Mouse (Mus musculus): ENCODE results near the gene Klhl35. TPM values are rescaled to one million over a fixed set of nuclear protein-coding genes. Genes with fewer than 3 reads are reported as not detected.

Klhl35 gene
- polyA plus RNA-seq, 1 experiment, result not detected

DNA sequence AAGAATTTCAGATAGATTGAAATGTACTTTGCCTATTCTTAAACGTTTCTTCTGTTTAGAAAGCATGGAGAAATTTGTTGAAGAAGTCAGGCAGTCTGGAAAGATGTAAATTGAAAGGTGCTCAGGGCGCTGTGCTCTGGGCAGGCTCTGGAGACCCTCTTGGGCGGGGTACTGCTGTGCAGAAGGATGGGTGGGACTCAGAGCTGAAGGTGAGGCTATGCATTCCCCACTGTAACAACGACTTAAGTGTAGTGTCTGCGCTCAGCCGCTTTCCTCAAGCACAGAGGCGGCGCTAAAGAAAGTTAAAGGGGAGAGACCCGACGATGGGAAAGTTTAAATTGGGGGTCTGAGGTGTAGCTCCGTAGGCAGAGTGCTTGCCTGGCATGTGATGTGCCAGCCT is 35.6 kb upstream of the Klhl35 start:
- WGBS, result 80% methylated on average over 11 of the region's 11 CpGs
- Histone ChIP-seq H3K4me1 (ENCODE audit: control insufficient read depth, insufficient read depth, low read length) (peaks cover 1% of the 10 kb centered on the region), H3K27ac (ENCODE audit: control insufficient read depth, insufficient read depth, low read depth, low read length, poor library complexity) (no peak overlapping the region), H3K4me3 (replicated peaks; ENCODE audit: control insufficient read depth, low read depth, low read length) (no peak overlapping the region)
- TF ChIP-seq CTCF (IDR thresholded peaks at IDR 0.05; ENCODE audit: control insufficient read depth, insufficient read depth, low read length) (no peak), POLR2A (IDR thresholded peaks at IDR 0.05; ENCODE audit: borderline replicate concordance, control insufficient read depth, low read depth, low read length) (no peak)

DNA sequence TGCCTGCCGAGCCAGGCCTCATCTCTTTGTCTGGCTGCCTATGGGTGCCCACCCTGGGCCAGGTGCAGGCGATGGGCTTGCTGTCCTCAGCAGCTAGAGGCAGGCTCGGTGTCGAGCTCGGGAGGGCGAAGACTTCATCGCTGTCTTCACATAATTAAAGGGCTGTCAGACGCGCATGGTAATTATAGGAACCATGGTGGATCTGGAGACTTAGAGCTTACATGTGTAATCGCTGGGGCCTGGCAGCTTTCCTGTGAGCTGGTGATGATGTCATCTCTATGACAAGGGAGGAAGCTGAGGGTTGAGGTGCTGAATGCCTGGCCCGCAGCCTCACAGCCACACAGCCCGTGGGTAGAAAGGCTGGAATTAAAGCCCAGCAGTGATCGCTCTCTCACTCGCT is 33.6 kb upstream of the Klhl35 start:
- H3K4me1 ChIP-seq (ENCODE audit: control insufficient read depth, insufficient read depth, low read length), result peaks cover 1% of the 10 kb centered on the region
- TF ChIP-seq CTCF (IDR thresholded peaks at IDR 0.05; ENCODE audit: control insufficient read depth, insufficient read depth, low read length) (no peak), POLR2A (IDR thresholded peaks at IDR 0.05; ENCODE audit: borderline replicate concordance, control insufficient read depth, low read depth, low read length) (no peak)
- WGBS, result 43% methylated on average over 14 of the region's 14 CpGs
- H3K4me3 ChIP-seq (replicated peaks; ENCODE audit: control insufficient read depth, low read depth, low read length), result no peak overlapping the region
- H3K27ac ChIP-seq (ENCODE audit: control insufficient read depth, insufficient read depth, low read depth, low read length, poor library complexity), result no peak overlapping the region

DNA sequence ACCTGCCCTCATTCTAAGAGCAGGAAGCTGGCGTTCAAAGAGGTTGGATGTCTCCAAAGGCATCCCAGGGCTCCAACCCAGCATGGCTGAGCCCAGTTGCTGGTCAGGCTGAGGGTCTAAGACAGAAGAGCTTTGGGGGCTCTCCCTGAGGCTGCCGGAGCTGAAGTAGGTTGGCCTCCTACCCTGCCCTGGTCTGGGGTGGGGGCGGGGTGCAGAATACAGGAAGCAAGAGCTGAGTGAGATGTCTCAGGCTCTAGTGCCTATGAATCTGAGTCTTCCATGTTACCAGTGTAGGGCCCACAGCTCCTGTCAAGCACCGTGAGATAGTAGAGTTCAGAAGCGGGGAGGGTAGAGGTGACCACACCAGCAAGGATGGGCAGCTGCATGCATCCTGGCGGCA is 32.9 kb upstream of the Klhl35 start:
- WGBS, result 61% methylated on average over 6 of the region's 6 CpGs
- H3K4me1 ChIP-seq (ENCODE audit: control insufficient read depth, insufficient read depth, low read length), result peaks cover 1% of the 10 kb centered on the region
- TF ChIP-seq POLR2A (IDR thresholded peaks at IDR 0.05; ENCODE audit: borderline replicate concordance, control insufficient read depth, low read depth, low read length) (no peak), CTCF (IDR thresholded peaks at IDR 0.05; ENCODE audit: control insufficient read depth, insufficient read depth, low read length) (no peak)

DNA sequence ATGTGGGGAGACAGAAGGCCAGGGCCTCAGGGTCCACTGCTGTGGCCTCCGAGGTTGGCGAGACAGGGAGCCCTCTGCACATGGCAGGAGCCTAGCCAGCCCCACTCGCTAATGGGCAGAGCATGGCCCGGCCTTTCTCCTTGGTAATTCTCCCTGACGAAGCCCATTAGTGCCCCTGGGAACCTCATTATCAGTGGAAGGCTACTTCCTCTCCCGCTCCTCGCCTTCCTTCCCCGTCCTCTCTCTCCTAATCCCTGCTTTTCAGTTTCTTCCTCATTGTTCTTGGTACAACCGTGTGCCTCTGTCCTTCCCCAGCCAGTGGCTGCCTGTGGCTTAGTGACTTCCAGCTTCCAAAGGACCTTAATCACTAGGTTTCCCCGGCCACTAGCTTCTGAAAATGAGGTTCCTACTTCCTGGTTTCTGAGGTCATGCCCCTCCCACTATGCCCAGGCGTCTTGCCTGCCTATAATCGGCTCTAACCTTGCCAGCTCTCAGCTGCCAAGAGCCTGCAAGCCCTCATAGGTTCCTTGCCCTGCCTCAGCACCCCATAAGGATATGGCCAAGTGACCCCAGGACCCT is 31.0 kb upstream of the Klhl35 start:
- no peak overlapping the region for H3K27ac ChIP-seq (ENCODE audit: control insufficient read depth, insufficient read depth, low read depth, low read length, poor library complexity)
- H3K4me1 ChIP-seq (ENCODE audit: control insufficient read depth, insufficient read depth, low read length), result peaks cover 1% of the 10 kb centered on the region
- peak overlapping the region; percentile 47 for H3K4me3 ChIP-seq (replicated peaks; ENCODE audit: control insufficient read depth, low read depth, low read length)
- TF ChIP-seq POLR2A (IDR thresholded peaks at IDR 0.05; ENCODE audit: borderline replicate concordance, control insufficient read depth, low read depth, low read length), result no peak
- no peak for TF ChIP-seq CTCF (IDR thresholded peaks at IDR 0.05; ENCODE audit: control insufficient read depth, insufficient read depth, low read length)
- 25% methylated on average over 12 of the region's 12 CpGs for WGBS

More for the DNA sequence above, 32.9 kb upstream of the Klhl35 start:
- H3K4me3 ChIP-seq (replicated peaks; ENCODE audit: control insufficient read depth, low read depth, low read length), result no peak overlapping the region
- no peak overlapping the region for H3K27ac ChIP-seq (ENCODE audit: control insufficient read depth, insufficient read depth, low read depth, low read length, poor library complexity)

DNA sequence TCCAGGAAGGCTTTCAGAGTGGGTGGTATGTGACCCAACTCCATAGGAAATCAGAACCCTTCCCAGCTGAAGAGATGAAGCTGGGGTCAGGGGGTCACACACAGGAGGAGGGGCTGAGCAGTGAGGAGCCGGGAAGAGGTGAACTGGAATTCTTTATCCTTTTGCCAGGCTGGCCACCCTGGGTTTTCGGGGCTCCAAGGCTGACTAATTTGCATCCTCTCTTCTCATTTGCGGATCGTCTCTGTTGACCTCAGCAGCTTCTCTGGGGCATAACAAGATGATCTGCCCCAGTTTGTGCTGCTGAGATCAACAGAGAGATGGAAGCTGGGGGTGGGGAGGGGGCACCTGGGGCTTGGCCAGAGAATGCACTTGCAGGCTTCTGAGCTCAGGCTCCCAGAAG is 29.3 kb upstream of the Klhl35 start:
- WGBS, result 78% methylated on average over 4 of the region's 4 CpGs
- TF ChIP-seq POLR2A (IDR thresholded peaks at IDR 0.05; ENCODE audit: borderline replicate concordance, control insufficient read depth, low read depth, low read length) (no peak), CTCF (IDR thresholded peaks at IDR 0.05; ENCODE audit: control insufficient read depth, insufficient read depth, low read length) (no peak)
- H3K4me3 ChIP-seq (replicated peaks; ENCODE audit: control insufficient read depth, low read depth, low read length), result no peak overlapping the region
- peaks cover 1% of the 10 kb centered on the region for H3K4me1 ChIP-seq (ENCODE audit: control insufficient read depth, insufficient read depth, low read length)
- no peak overlapping the region for H3K27ac ChIP-seq (ENCODE audit: control insufficient read depth, insufficient read depth, low read depth, low read length, poor library complexity)

DNA sequence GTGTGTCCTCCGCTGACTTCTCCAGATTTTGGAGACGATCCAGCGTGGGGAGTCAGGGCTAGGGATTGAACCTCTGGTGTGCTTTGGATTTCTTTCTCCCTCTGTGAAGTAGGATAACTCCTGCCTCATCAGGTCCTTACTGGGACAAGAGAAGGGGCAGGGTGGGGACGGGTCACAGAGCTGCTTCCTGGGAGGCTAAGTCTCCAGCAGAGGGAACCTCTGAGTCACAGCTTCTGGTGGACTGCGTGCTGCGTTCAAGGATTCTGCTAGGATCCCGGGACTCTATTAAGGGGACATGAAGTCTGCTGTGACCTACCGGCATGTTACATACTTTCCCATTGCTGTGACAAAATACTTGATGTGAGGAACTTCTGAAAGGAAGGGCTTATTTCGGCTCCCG is 26.9 kb upstream of the Klhl35 start:
- 76% methylated on average over 10 of the region's 10 CpGs for WGBS
- TF ChIP-seq CTCF (IDR thresholded peaks at IDR 0.05; ENCODE audit: control insufficient read depth, insufficient read depth, low read length), result no peak
- TF ChIP-seq POLR2A (IDR thresholded peaks at IDR 0.05; ENCODE audit: borderline replicate concordance, control insufficient read depth, low read depth, low read length), result no peak
- no peak overlapping the region for H3K4me3 ChIP-seq (replicated peaks; ENCODE audit: control insufficient read depth, low read depth, low read length)

DNA sequence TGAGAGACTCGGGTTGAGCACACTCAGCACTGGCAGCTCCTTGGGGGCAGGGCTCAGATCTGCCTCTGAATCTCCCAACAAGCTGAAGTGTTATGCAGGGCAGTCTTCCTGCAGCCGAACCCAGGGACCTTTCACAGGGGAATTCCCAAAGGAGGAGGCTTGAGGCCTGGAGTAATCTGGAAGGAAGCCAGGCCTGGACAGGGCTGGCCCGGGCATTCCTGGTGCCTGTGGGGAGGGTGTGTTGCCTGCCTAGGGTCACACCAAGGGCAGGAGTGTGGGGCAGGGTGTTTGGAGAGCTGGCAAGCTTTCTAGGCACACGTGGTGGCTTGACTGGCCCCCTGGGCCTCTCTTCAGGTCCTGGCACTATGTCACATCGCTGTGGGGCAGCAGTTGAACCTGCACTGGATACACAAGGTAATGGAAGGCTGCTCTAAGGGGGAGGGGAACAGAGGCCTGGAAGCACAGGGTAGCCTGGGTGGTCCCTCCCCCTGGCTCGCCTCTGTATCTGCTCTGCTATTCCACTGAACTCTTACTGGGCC is 24.2 kb upstream of the Klhl35 start:
- TF ChIP-seq CTCF (IDR thresholded peaks at IDR 0.05; ENCODE audit: control insufficient read depth, insufficient read depth, low read length), result no peak
- no peak for TF ChIP-seq POLR2A (IDR thresholded peaks at IDR 0.05; ENCODE audit: borderline replicate concordance, control insufficient read depth, low read depth, low read length)
- Histone ChIP-seq H3K4me1 (ENCODE audit: control insufficient read depth, insufficient read depth, low read length) (no peaks in the 10 kb centered on the region), H3K27ac (ENCODE audit: control insufficient read depth, insufficient read depth, low read depth, low read length, poor library complexity) (no peak overlapping the region), H3K4me3 (replicated peaks; ENCODE audit: control insufficient read depth, low read depth, low read length) (no peak overlapping the region)
- WGBS, result 70% methylated on average over 6 of the region's 6 CpGs

More for the DNA sequence above, 26.9 kb upstream of the Klhl35 start:
- peaks cover 1% of the 10 kb centered on the region for H3K4me1 ChIP-seq (ENCODE audit: control insufficient read depth, insufficient read depth, low read length)
- H3K27ac ChIP-seq (ENCODE audit: control insufficient read depth, insufficient read depth, low read depth, low read length, poor library complexity), result no peak overlapping the region

DNA sequence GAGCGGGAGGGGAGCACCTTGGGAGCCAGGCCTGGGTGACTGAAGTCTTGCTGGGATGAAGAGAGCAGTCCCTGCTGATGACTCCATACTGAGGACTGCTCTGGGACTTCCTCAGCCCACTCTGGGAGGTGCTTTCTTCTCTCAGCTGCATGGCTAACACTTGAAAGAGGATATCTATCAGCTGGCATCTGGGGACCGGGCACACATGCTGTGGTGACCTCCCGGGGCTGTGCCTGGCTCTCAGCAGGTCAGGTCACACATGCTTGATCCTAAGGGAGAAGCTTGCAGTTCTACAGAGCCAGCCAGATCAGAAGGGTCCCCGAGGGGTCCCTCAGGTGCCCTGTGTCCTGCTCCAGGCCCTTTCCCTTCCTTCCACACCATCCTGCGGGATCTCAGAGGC is 22.6 kb upstream of the Klhl35 start:
- Histone ChIP-seq H3K4me1 (ENCODE audit: control insufficient read depth, insufficient read depth, low read length) (no peaks in the 10 kb centered on the region), H3K27ac (ENCODE audit: control insufficient read depth, insufficient read depth, low read depth, low read length, poor library complexity) (no peak overlapping the region), H3K4me3 (replicated peaks; ENCODE audit: control insufficient read depth, low read depth, low read length) (no peak overlapping the region)
- TF ChIP-seq POLR2A (IDR thresholded peaks at IDR 0.05; ENCODE audit: borderline replicate concordance, control insufficient read depth, low read depth, low read length) (no peak), CTCF (IDR thresholded peaks at IDR 0.05; ENCODE audit: control insufficient read depth, insufficient read depth, low read length) (no peak)
- 79% methylated on average over 5 of the region's 5 CpGs for WGBS

Measured in bone marrow, adult 2 months (tissue).